Mouse (Mus musculus): ENCODE data around the gene Elf3. TPM values are rescaled to one million over a fixed set of nuclear protein-coding genes. Genes with fewer than 3 reads are reported as not detected.

Gene Elf3
- polyA plus RNA-seq, 1 experiment from 2014 or later = 2.3 TPM

DNA sequence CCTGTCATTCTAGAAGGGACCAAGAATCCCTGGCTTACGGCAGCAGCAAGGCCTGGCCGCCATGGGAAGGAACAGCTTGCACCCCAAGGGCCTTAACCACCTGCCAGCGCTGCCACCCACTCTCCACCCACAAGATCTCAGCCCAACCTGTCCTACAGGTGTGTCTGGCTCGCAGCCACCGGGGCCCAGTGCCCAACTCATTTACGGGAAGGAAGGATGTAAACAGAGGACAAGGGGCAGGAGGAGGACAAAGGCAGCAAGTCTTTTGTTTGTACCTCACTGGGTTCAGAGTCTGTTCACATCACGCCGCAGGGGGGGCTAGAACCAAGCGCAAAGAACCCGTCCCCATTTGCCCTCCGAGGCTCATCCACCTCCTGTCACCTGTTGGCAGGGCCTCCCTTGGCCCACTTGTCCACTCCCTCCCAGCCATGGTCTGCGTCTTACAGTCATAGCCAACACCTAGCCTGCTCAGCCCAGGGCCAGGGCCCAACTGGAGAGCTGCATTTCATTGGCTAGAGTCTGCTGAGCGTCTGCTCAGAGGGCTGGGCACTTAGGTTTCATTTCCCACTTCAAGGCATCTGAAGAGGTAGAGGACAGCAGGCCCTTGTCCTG lies 30.9 kb downstream of the Elf3 start:
- ATAC-seq (replicated peaks; ENCODE audit: extremely low read depth, insufficient read depth, low FRiP score) = no peak
- no peaks in the 10 kb centered on the region for H3K4me1 ChIP-seq (ENCODE audit: control insufficient read depth, insufficient read depth, low read length)
- H3K36me3 ChIP-seq (ENCODE audit: control insufficient read depth, insufficient read depth) = no peaks in the 10 kb centered on the region
- 82% methylated on average over 13 of the region's 13 CpGs for WGBS
- peaks cover 2% of the 10 kb centered on the region for H3K27me3 ChIP-seq (ENCODE audit: control insufficient read depth, insufficient read depth, low read length)
- no peak overlapping the region for H3K4me3 ChIP-seq (ENCODE audit: low read length)
- no peak overlapping the region for H3K4me2 ChIP-seq (ENCODE audit: low read depth, low read length)
- H3K27ac ChIP-seq (ENCODE audit: low read length) = no peak overlapping the region
- no peak overlapping the region for H3K9ac ChIP-seq (ENCODE audit: low read length)
- H3K9me3 ChIP-seq (replicated peaks; ENCODE audit: control insufficient read depth, low read length) = no peaks in the 10 kb centered on the region

DNA sequence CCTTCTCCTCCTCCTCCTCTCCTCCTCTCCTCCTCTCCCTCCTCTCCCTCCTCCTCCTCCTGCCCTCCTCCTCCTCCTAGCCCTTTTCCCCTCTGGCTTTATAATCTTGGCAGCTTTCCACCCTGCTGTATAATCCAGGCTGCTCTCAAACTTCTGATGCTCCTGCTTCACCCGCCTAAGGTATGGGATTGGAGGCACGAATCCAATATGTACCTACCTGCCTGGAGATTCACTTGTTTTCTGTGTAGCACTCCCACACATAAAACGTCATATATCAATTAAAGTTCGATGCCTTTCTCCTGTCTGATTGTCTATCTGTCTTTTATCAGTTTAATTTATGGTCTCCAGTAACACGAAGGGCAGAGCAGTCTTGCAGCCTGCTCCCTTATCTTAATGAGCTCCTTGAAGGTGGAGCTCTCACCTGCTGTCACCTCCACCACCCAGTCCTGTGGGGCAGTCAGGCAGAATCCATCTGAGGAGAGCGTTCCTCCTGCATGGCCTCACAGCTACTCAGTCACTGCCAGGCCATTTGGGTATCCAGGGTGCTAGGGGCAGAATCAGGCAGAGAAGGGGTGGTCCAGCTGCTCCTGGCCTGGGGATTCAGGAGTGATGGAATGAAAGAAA lies 33.3 kb downstream of the Elf3 start:
- Histone ChIP-seq H3K4me2 (ENCODE audit: low read depth, low read length) (no peak overlapping the region), H3K27me3 (ENCODE audit: control insufficient read depth, insufficient read depth, low read length) (peaks cover 2% of the 10 kb centered on the region), H3K9ac (ENCODE audit: low read length) (no peak overlapping the region), H3K4me3 (ENCODE audit: low read length) (no peak overlapping the region), H3K9me3 (replicated peaks; ENCODE audit: control insufficient read depth, low read length) (no peaks in the 10 kb centered on the region), H3K27ac (ENCODE audit: low read length) (no peak overlapping the region), H3K4me1 (ENCODE audit: control insufficient read depth, insufficient read depth, low read length) (no peaks in the 10 kb centered on the region), H3K36me3 (ENCODE audit: control insufficient read depth, insufficient read depth) (no peaks in the 10 kb centered on the region)
- 42% methylated on average over 6 of the region's 6 CpGs for WGBS
- no peak for ATAC-seq (replicated peaks; ENCODE audit: extremely low read depth, insufficient read depth, low FRiP score)

DNA sequence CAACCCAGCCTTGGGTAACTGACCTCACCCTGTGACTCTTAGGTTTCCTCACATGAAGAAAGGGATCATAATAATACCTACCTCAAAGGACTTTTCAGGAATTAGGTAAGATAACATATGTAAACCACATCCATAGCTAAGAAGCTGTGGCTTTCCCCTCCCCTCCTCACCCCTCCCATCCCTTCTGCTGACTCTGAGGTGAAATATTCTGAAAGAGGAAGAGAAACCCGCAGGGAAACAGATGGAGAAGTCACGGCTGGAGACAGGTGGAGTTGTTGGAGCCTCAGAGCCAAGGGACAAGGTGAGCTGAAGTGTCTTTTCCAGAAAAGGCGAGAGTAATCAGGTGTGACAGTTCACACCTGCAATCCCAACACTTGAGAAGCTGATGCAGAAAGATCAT lies 34.2 kb downstream of the Elf3 start:
- WGBS = 69% methylated on average over 3 of the region's 3 CpGs
- Histone ChIP-seq H3K9me3 (replicated peaks; ENCODE audit: control insufficient read depth, low read length) (no peaks in the 10 kb centered on the region), H3K4me1 (ENCODE audit: control insufficient read depth, insufficient read depth, low read length) (no peaks in the 10 kb centered on the region), H3K27ac (ENCODE audit: low read length) (no peak overlapping the region), H3K4me2 (ENCODE audit: low read depth, low read length) (no peak overlapping the region), H3K36me3 (ENCODE audit: control insufficient read depth, insufficient read depth) (no peaks in the 10 kb centered on the region), H3K27me3 (ENCODE audit: control insufficient read depth, insufficient read depth, low read length) (peaks cover 2% of the 10 kb centered on the region), H3K9ac (ENCODE audit: low read length) (no peak overlapping the region), H3K4me3 (ENCODE audit: low read length) (no peak overlapping the region)
- no peak for ATAC-seq (replicated peaks; ENCODE audit: extremely low read depth, insufficient read depth, low FRiP score)

GRCm38 (mm10) chr1:135217607-135218233 lies 40.6 kb downstream of the Elf3 start:
- ATAC-seq (replicated peaks; ENCODE audit: extremely low read depth, insufficient read depth, low FRiP score) = no peak
- Histone ChIP-seq H3K36me3 (ENCODE audit: control insufficient read depth, insufficient read depth) (no peaks in the 10 kb centered on the region), H3K9ac (ENCODE audit: low read length) (no peak overlapping the region), H3K9me3 (replicated peaks; ENCODE audit: control insufficient read depth, low read length) (no peaks in the 10 kb centered on the region), H3K4me1 (ENCODE audit: control insufficient read depth, insufficient read depth, low read length) (no peaks in the 10 kb centered on the region), H3K4me3 (ENCODE audit: low read length) (no peak overlapping the region), H3K27me3 (ENCODE audit: control insufficient read depth, insufficient read depth, low read length) (no peaks in the 10 kb centered on the region), H3K27ac (ENCODE audit: low read length) (no peak overlapping the region), H3K4me2 (ENCODE audit: low read depth, low read length) (no peak overlapping the region)
- 67% methylated on average over 13 of the region's 13 CpGs for WGBS

DNA sequence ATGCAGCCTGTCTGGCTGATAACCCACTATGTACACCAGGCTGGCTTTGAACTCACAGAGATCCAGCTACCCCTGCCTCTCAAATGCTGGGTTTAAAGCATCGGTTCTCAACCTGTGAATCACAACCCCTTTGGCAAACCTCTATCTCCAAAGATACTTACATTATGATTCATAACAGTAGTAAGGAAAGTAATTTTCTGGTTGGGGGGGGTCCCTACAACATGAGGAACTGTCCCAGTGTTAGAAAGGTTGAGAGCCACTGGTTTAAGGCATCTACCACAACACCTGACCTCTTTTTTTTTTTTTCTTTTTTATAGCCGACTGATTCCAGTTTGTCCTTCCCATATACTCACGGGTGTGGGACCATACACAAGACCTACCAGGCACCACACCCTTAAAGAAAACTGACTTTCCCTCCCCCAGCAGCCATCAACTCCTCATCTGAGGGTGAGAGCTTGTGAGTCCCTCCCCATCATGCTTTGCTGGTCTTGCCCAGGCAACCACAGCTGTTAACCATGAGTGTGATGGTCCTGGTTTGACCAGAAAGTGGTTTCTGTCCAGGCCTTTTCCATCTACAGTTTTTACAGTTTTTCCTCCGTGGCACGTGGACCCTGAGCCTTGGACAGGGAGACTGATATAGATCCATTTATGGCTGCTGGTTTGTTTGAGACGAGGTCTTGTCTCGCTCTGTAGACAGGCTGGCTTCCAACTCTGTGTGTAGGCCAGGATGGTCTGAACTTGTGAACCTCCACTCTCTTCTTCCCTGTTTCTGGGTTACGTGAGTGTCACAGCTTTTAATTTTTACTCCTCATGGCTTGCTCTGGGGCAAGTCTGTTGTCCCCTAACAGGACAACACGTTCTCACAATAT lies 44.4 kb downstream of the Elf3 start:
- 83% methylated on average over 9 of the region's 9 CpGs for WGBS
- no peak overlapping the region for H3K27ac ChIP-seq (ENCODE audit: low read length)

GRCm38 (mm10) chr1:135210421-135210820 lies 47.9 kb downstream of the Elf3 start:
- Histone ChIP-seq H3K9me3 (replicated peaks; ENCODE audit: control insufficient read depth, low read length) (no peaks in the 10 kb centered on the region), H3K9ac (ENCODE audit: low read length) (no peak overlapping the region), H3K27me3 (ENCODE audit: control insufficient read depth, insufficient read depth, low read length) (peaks cover 2% of the 10 kb centered on the region; the same call in 1 of the 2 replicates), H3K27ac (ENCODE audit: low read length) (no peak overlapping the region), H3K4me3 (ENCODE audit: low read length) (no peak overlapping the region), H3K4me2 (ENCODE audit: low read depth, low read length) (no peak overlapping the region), H3K4me1 (ENCODE audit: control insufficient read depth, insufficient read depth, low read length) (no peaks in the 10 kb centered on the region), H3K36me3 (ENCODE audit: control insufficient read depth, insufficient read depth) (no peaks in the 10 kb centered on the region)
- no peak for ATAC-seq (replicated peaks; ENCODE audit: extremely low read depth, insufficient read depth, low FRiP score)
- WGBS = 43% methylated on average over 5 of the region's 5 CpGs

More for the DNA sequence above, 44.4 kb downstream of the Elf3 start:
- H3K9ac ChIP-seq (ENCODE audit: low read length) = no peak overlapping the region
- no peak for ATAC-seq (replicated peaks; ENCODE audit: extremely low read depth, insufficient read depth, low FRiP score)
- H3K4me3 ChIP-seq (ENCODE audit: low read length) = no peak overlapping the region
- no peaks in the 10 kb centered on the region for H3K9me3 ChIP-seq (replicated peaks; ENCODE audit: control insufficient read depth, low read length)
- no peak overlapping the region for H3K4me2 ChIP-seq (ENCODE audit: low read depth, low read length)
- H3K36me3 ChIP-seq (ENCODE audit: control insufficient read depth, insufficient read depth) = no peaks in the 10 kb centered on the region
- H3K27me3 ChIP-seq (ENCODE audit: control insufficient read depth, insufficient read depth, low read length) = no peaks in the 10 kb centered on the region
- no peaks in the 10 kb centered on the region for H3K4me1 ChIP-seq (ENCODE audit: control insufficient read depth, insufficient read depth, low read length)

DNA sequence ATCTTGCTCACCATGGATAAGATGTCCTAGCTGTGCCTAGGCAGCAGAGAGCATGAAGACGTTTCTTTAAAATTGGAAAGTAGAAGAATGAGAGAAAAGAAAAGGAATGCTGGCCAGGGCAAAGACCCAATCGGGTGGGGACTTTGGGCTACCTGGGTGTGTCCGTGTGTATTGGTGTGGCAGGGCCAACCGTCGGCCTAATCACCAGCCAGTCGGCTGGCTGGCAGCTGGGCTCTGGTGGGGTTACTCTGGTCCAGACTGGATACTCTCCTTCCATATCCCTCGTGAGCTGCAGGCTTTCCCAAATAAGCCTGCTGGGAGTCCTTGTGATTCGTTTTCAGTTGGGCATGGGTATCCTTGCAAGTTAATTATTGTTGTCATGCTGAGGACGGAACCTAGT lies 49.7 kb downstream of the Elf3 start:
- ATAC-seq (replicated peaks; ENCODE audit: extremely low read depth, insufficient read depth, low FRiP score) = no peak
- H3K9me3 ChIP-seq (replicated peaks; ENCODE audit: control insufficient read depth, low read length) = no peaks in the 10 kb centered on the region

DNA sequence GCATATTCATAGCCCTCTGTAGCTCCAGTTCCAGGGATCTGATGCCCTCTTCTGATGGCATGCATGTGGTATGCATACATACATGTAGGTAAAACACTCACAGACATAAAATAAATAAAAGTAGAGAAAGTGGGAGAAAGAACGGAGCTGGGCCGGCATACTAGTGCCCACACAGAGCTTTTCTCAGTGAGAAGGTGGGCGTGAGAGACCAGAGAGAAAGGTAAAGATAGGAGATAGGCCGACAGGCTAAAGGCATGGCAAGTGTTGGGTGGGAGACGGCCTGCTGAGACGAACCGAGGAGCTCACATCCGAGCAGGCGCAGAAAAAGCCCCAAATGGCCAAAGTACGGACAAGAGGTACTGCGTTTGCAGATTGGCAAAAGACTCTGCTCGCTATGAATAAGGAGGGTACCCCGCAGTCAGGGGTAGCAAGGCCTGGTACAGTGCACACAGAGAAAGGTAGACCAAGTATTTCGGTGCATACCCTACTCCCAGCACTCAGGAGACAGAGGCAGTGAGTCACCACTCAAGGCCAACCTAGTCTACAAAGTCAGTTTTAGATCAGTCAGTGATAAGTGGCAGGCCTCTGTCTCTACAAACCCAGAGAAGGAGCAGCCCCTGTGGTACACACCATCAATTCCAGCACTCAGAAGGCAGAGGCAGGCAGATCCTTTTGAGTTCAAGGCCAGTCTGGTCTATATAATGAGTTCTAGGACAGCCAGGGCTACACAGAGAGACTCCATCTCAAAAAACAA lies 51.6 kb downstream of the Elf3 start:
- WGBS = 89% methylated on average over 14 of the region's 14 CpGs
- Histone ChIP-seq H3K4me2 (ENCODE audit: low read depth, low read length) (no peak overlapping the region), H3K4me3 (ENCODE audit: low read length) (no peak overlapping the region), H3K36me3 (ENCODE audit: control insufficient read depth, insufficient read depth) (no peaks in the 10 kb centered on the region), H3K27ac (ENCODE audit: low read length) (no peak overlapping the region), H3K27me3 (ENCODE audit: control insufficient read depth, insufficient read depth, low read length) (peaks cover 2% of the 10 kb centered on the region; the same call in 1 of the 2 replicates), H3K4me1 (ENCODE audit: control insufficient read depth, insufficient read depth, low read length) (peaks cover 5% of the 10 kb centered on the region; the same call in 1 of the 2 replicates), H3K9me3 (replicated peaks; ENCODE audit: control insufficient read depth, low read length) (no peaks in the 10 kb centered on the region), H3K9ac (ENCODE audit: low read length) (no peak overlapping the region)
- no peak for ATAC-seq (replicated peaks; ENCODE audit: extremely low read depth, insufficient read depth, low FRiP score)

More for the DNA sequence above, 49.7 kb downstream of the Elf3 start:
- Histone ChIP-seq H3K9ac (ENCODE audit: low read length) (no peak overlapping the region), H3K27ac (ENCODE audit: low read length) (no peak overlapping the region), H3K4me2 (ENCODE audit: low read depth, low read length) (no peak overlapping the region), H3K27me3 (ENCODE audit: control insufficient read depth, insufficient read depth, low read length) (peaks cover 2% of the 10 kb centered on the region; the same call in 1 of the 2 replicates), H3K4me3 (ENCODE audit: low read length) (no peak overlapping the region), H3K36me3 (ENCODE audit: control insufficient read depth, insufficient read depth) (no peaks in the 10 kb centered on the region), H3K4me1 (ENCODE audit: control insufficient read depth, insufficient read depth, low read length) (peaks cover 5% of the 10 kb centered on the region; the same call in 1 of the 2 replicates)
- WGBS = 71% methylated on average over 9 of the region's 9 CpGs
